Mouse (Mus musculus): ENCODE results near the gene Prl2c5.
"Not testable (repeated sequence)": the region's sequence is repeated elsewhere in the genome, so short reads cannot be mapped to it uniquely, and the experiment has no call there.

DNA sequence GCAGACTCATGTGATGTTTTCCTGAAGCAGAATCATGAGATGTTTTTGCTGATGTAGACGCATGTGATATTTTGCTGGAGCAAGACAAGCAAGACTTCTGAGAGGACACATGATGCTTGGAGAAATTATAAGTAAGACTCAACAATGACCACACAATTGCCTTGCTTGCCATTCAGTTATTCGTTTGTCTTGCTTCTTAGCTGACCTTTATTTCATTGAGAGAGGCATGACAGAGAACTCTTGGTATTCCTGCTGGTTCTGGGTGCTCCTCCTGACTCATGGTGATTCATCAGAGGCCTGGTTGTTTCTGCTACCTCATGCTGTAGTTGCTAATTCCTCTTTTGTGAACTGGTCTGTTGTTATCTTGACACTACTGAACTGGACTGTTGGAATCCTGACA is 13.9 kb upstream of the Prl2c5 start:
- not testable (repeated sequence) for TF ChIP-seq POLR2A (IDR thresholded peaks at IDR 0.05; ENCODE audit: low read depth, low read length); CTCF (IDR thresholded peaks at IDR 0.05; ENCODE audit: extremely low read depth, insufficient read length, insufficient replicate concordance, low read depth, low read length)
